Mouse (Mus musculus): ENCODE data around the gene Cabin1.

DNA sequence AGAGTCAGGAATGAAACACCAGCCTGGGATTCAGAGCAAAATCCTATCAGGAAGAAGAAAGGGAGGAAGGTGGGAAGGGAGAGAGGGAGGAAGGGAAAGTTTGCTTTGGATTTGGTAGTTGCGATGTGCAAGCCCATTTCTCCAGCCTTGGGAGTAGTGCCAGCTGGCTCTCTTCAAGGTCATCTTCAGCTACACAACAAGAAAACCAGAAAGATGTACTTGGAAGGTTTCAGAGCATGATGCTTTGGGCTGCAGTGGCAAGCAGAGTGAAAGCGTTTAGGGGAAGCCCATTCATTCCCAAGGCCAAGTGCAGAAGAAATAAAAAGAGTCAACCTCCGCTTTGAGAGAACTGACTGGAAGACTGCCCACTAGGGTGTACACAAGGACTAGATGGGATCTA lies 136.7 kb downstream of the Cabin1 start:
- no peak for TF ChIP-seq POLR2A (IDR thresholded peaks at IDR 0.05; ENCODE audit: borderline replicate concordance, extremely low read depth, insufficient read depth, insufficient read length, poor library complexity, severe bottlenecking)
- no peak for TF ChIP-seq CTCF (IDR thresholded peaks at IDR 0.05; ENCODE audit: borderline replicate concordance, extremely low read depth, insufficient read depth, insufficient read length)

Data from brain, embryonic 14.5 days (tissue).